Mouse (Mus musculus) E14TG2a.4 (cell line): ENCODE data around the gene Vmn2r72.

ENCODE experiments used
- CTCF ChIP-seq: conservative IDR thresholded peaks from 2 replicates; pipeline ENCODE4 v1.5.1; 2014; ENCODE audit warnings: low read length
- NANOG ChIP-seq: IDR thresholded peaks from 2 replicates; pipeline ENCODE4 v1.6.1; 2014; ENCODE audit warnings: borderline replicate concordance, low read length, mixed read lengths
- POU5F1 ChIP-seq: IDR thresholded peaks from 2 replicates; pipeline ENCODE4 v1.6.1; 2014; ENCODE audit warnings: low read length, borderline replicate concordance

- TF ChIP-seq CTCF (no peak), NANOG (no peak), POU5F1 (no peak)
Measured at GRCm38 (mm10) chr7:85754997-85755396, at the start of gene Vmn2r72.
